Mouse (Mus musculus): ENCODE measurements around the gene Slc5a8. TPM values are rescaled to one million over a fixed set of nuclear protein-coding genes. Genes with fewer than 3 reads are reported as not detected.

Slc5a8 gene
- polyA plus RNA-seq, 1 experiment from 2014 or later = not detected

GRCm38 (mm10) chr10:88960791-88961190, 75.0 kb downstream of the Slc5a8 start:
- H3K9me3 ChIP-seq (ENCODE audit: low read length) = no peaks in the 10 kb centered on the region
- no peaks in the 10 kb centered on the region for H3K4me1 ChIP-seq (ENCODE audit: insufficient read depth)
- no peak for DNase-seq
- H3K4me3 ChIP-seq (ENCODE audit: low read depth, low read length) = no peak overlapping the region
- TF ChIP-seq EP300 (IDR thresholded peaks at IDR 0.05; ENCODE audit: low read depth) (no peak), CTCF (IDR thresholded peaks at IDR 0.05; ENCODE audit: low read depth) (no peak)
- no peak overlapping the region for H3K4me2 ChIP-seq (ENCODE audit: low read depth, low read length)
- no peaks in the 10 kb centered on the region for H3K36me3 ChIP-seq (replicated peaks; ENCODE audit: insufficient read depth, low read length)
- H3K27ac ChIP-seq (ENCODE audit: low read depth) = no peak overlapping the region
- WGBS (ENCODE audit: insufficient replicate concordance) = 61% methylated on average over 5 of the region's 5 CpGs
- no peak for ATAC-seq
- H3K9ac ChIP-seq (replicated peaks) = no peak overlapping the region
- no peaks in the 10 kb centered on the region for H3K27me3 ChIP-seq (ENCODE audit: insufficient read depth, low read length)

- 72% methylated on average over 5 of the region's 5 CpGs for WGBS (ENCODE audit: insufficient replicate concordance)
- no peak for TF ChIP-seq EP300 (IDR thresholded peaks at IDR 0.05; ENCODE audit: low read depth)
- TF ChIP-seq CTCF (IDR thresholded peaks at IDR 0.05; ENCODE audit: low read depth) = no peak
- H3K9me3 ChIP-seq (ENCODE audit: low read length) = no peaks in the 10 kb centered on the region
- DNase-seq (no peak), ATAC-seq (no peak)
- H3K4me1 ChIP-seq (ENCODE audit: insufficient read depth) = no peaks in the 10 kb centered on the region
- no peaks in the 10 kb centered on the region for H3K27me3 ChIP-seq (ENCODE audit: insufficient read depth, low read length)
- H3K9ac ChIP-seq (replicated peaks) = no peak overlapping the region
- no peak overlapping the region for H3K4me2 ChIP-seq (ENCODE audit: low read depth, low read length)
- H3K27ac ChIP-seq (ENCODE audit: low read depth) = no peak overlapping the region
- no peak overlapping the region for H3K4me3 ChIP-seq (ENCODE audit: low read depth, low read length)
- H3K36me3 ChIP-seq (replicated peaks; ENCODE audit: insufficient read depth, low read length) = no peaks in the 10 kb centered on the region
These were observed 82.8 kb downstream of the Slc5a8 start for GRCm38 (mm10) chr10:88968586-88968985.

- 69% methylated on average over 7 of the region's 7 CpGs for WGBS (ENCODE audit: insufficient replicate concordance)
- no peak for ATAC-seq
- DNase-seq = no peak
These were observed 85.3 kb downstream of the Slc5a8 start for GRCm38 (mm10) chr10:88970951-88971725.

GRCm38 (mm10) chr10:88978932-88979331, 93.1 kb downstream of the Slc5a8 start:
- Histone ChIP-seq H3K9ac (replicated peaks) (no peak overlapping the region), H3K4me3 (ENCODE audit: low read depth, low read length) (no peak overlapping the region), H3K4me2 (ENCODE audit: low read depth, low read length) (no peak overlapping the region), H3K4me1 (ENCODE audit: insufficient read depth) (no peaks in the 10 kb centered on the region), H3K27ac (ENCODE audit: low read depth) (no peak overlapping the region), H3K36me3 (replicated peaks; ENCODE audit: insufficient read depth, low read length) (no peaks in the 10 kb centered on the region), H3K9me3 (ENCODE audit: low read length) (no peaks in the 10 kb centered on the region), H3K27me3 (ENCODE audit: insufficient read depth, low read length) (no peaks in the 10 kb centered on the region)
- WGBS (ENCODE audit: insufficient replicate concordance) = 71% methylated on average over 6 of the region's 6 CpGs
- no peak for DNase-seq
- TF ChIP-seq EP300 (IDR thresholded peaks at IDR 0.05; ENCODE audit: low read depth) (no peak), CTCF (IDR thresholded peaks at IDR 0.05; ENCODE audit: low read depth) (no peak)
- ATAC-seq = no peak

More at GRCm38 (mm10) chr10:88970951-88971725, 85.3 kb downstream of the Slc5a8 start:
- Histone ChIP-seq H3K4me3 (ENCODE audit: low read depth, low read length) (no peak overlapping the region), H3K9ac (replicated peaks) (no peak overlapping the region), H3K27ac (ENCODE audit: low read depth) (no peak overlapping the region), H3K4me1 (ENCODE audit: insufficient read depth) (no peaks in the 10 kb centered on the region), H3K27me3 (ENCODE audit: insufficient read depth, low read length) (no peaks in the 10 kb centered on the region), H3K4me2 (ENCODE audit: low read depth, low read length) (no peak overlapping the region), H3K9me3 (ENCODE audit: low read length) (no peaks in the 10 kb centered on the region), H3K36me3 (replicated peaks; ENCODE audit: insufficient read depth, low read length) (no peaks in the 10 kb centered on the region)
- no peak for TF ChIP-seq EP300 (IDR thresholded peaks at IDR 0.05; ENCODE audit: low read depth)
- no peak for TF ChIP-seq CTCF (IDR thresholded peaks at IDR 0.05; ENCODE audit: low read depth)

Other genes with a start within 250 kb of the Slc5a8 start
- 16.5 and 19.2 TPM in 2 replicates for gene Spic, start 201.0 kb upstream of the Slc5a8 start, polyA plus RNA-seq (2015; fragmentation: Nextera tagmentation; extraction: Ambion mirVana)
- 89.1 and 89.4 TPM in 2 replicates for gene Arl1, start 155.1 kb upstream of the Slc5a8 start, polyA plus RNA-seq (2015; fragmentation: Nextera tagmentation; extraction: Ambion mirVana)
- gene Utp20, start 59.2 kb upstream of the Slc5a8 start, polyA plus RNA-seq (2015; fragmentation: Nextera tagmentation; extraction: Ambion mirVana) = 3.2 and 3.6 TPM in 2 replicates

Data from liver, postnatal 0 days (tissue).